Mouse (Mus musculus): ENCODE data around the gene Erbb2.

DNA sequence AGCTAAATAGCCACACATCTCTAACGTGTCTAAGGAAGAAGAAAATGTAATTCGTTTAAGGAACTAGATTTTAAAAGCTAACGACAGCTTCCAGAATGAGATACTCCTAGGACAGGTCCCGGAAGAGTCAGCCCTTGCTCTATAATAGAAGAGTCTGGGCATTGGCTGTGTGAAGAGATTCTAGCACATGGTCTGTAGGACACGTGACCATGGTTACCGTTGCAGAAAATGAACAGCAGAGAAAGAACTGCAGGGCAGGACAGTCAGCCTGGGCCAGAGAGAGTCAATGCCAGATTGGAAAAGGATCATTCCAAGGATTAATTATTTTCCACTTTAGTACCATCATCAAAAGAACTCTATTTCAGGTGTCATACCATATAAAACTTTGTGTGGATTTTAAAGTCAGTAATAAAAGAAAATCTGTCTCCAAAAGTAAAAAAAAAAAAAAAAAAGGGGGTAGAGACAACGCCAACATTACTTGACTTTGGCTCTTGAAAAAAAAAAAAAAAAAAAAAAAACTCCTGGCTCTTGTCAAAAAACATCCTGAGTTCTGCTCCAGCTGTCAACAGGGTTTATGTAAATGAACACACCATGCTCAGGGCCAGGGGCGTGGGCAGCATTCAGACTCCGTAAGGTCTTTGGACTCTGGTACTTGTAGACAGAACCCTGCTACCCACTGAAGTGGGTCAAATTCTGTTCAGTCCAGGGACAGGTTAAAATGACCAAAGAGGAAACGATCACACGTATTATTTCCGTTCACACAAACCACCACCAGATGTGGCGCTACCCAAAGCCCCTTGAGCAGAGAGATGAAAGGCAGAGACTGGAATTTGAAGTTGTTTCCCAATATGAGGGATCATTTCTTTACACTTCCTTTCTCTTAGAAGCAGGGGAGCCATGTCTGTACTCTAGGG, 67.0 kb downstream of the Erbb2 start:
- TF ChIP-seq CTCF (IDR thresholded peaks at IDR 0.05; ENCODE audit: low read depth) (no peak), EP300 (IDR thresholded peaks at IDR 0.05; ENCODE audit: low read depth) (no peak)

Data from liver, postnatal 0 days (tissue).